Comparison of ENCODE assay signal across 19 mouse cellular contexts in genomic region chr11:78950365-78950764, GRCm38 (mm10). TPM values are rescaled to one million over a fixed set of nuclear protein-coding genes. Genes with fewer than 3 reads are reported as not detected.
DNase-seq lines count a peak whose midpoint lies in the region; ATAC-seq lines count a peak whose summit lies in the region.
"Had no signal": no experiment of that assay in that cellular context is flagged by ENCODE, and none has a peak within 500 bp of the region (broad histone marks: within the 10 kb centered on the region; RNA-seq: fewer than 3 reads in every experiment).

No protein-coding gene starts in this region.

- no peak overlapping the region for H3K4me3 ChIP-seq in intestine, embryonic 15.5 days (replicated peaks)
- no peak overlapping the region for H3K4me3 ChIP-seq in hindbrain, embryonic 13.5 days
- H3K4me3 ChIP-seq: heart, embryonic 12.5 days; layer of hippocampus, adult 2 months; limb, embryonic 15.5 days; stomach, embryonic 15.5 days had no signal

- DNase-seq in lung, adult 18-20 months = peak; percentile 29 to 30
- no peak for DNase-seq in lung, postnatal 25 days (ENCODE audit: low spot score)
- DNase-seq in adipocyte (ENCODE audit: low spot score) = peak; percentile 94
- peak; percentile 67 to 81 for DNase-seq in adrenal gland, postnatal 36 days
- peak; percentile 38 to 47 for DNase-seq in lung, postnatal 4 days
- DNase-seq: cerebellum, adult 9-11 months; embryo, embryonic 11 days; gastrocnemius, postnatal 25 days; heart, postnatal 4 days; midbrain, embryonic 14.5 days had no signal

- no peaks in the 10 kb centered on the region for H3K36me3 ChIP-seq in intestine, embryonic 15.5 days
- H3K36me3 ChIP-seq in hindbrain, embryonic 13.5 days = no peaks in the 10 kb centered on the region
- H3K36me3 ChIP-seq: heart, embryonic 12.5 days; limb, embryonic 15.5 days; stomach, embryonic 15.5 days had no signal

- no peak overlapping the region for H3K4me2 ChIP-seq in intestine, embryonic 15.5 days (replicated peaks)
- H3K4me2 ChIP-seq in hindbrain, embryonic 13.5 days = no peak overlapping the region
- H3K4me2 ChIP-seq: heart, embryonic 12.5 days; limb, embryonic 15.5 days; stomach, embryonic 15.5 days had no signal

- ATAC-seq in intestine, embryonic 15.5 days = no peak
- ATAC-seq in inflammation-experienced regulatory T-cells, adult 6 months = no peak
- no peak for ATAC-seq in hindbrain, embryonic 13.5 days (ENCODE audit: low FRiP score)
- ATAC-seq: CD4-positive, CD25-positive, alpha-beta regulatory T cell, adult 4 months had no signal

- H3K9ac ChIP-seq in intestine, embryonic 15.5 days = no peak overlapping the region
- no peak overlapping the region for H3K9ac ChIP-seq in hindbrain, embryonic 13.5 days
- H3K9ac ChIP-seq: heart, embryonic 12.5 days; limb, embryonic 15.5 days; stomach, embryonic 15.5 days had no signal

- H3K27ac ChIP-seq in intestine, embryonic 15.5 days = no peak overlapping the region
- no peak overlapping the region for H3K27ac ChIP-seq in hindbrain, embryonic 13.5 days
- H3K27ac ChIP-seq: layer of hippocampus, adult 2 months; limb, embryonic 15.5 days; stomach, embryonic 15.5 days had no signal

- 75% methylated on average over 8 of the region's 8 CpGs for WGBS in intestine, embryonic 15.5 days
- 87% methylated on average over 8 of the region's 8 CpGs for WGBS in hindbrain, embryonic 13.5 days

- peaks cover 7% of the 10 kb centered on the region for H3K27me3 ChIP-seq in intestine, embryonic 15.5 days (replicated peaks)
- H3K27me3 ChIP-seq in hindbrain, embryonic 13.5 days = peaks cover 33% of the 10 kb centered on the region
- H3K27me3 ChIP-seq: stomach, embryonic 15.5 days had no signal

- no peaks in the 10 kb centered on the region for H3K9me3 ChIP-seq in intestine, embryonic 15.5 days
- no peaks in the 10 kb centered on the region for H3K9me3 ChIP-seq in hindbrain, embryonic 13.5 days
- H3K9me3 ChIP-seq: heart, embryonic 12.5 days; limb, embryonic 15.5 days; stomach, embryonic 15.5 days had no signal

- peaks cover 3% of the 10 kb centered on the region; the same call in 1 of the 2 replicates for H3K4me1 ChIP-seq in intestine, embryonic 15.5 days (replicated peaks)
- H3K4me1 ChIP-seq in hindbrain, embryonic 13.5 days (replicated peaks) = peaks cover 5% of the 10 kb centered on the region; the same call in 1 of the 2 replicates
- H3K4me1 ChIP-seq: stomach, embryonic 15.5 days had no signal

RNA-seq across cellular contexts. Expression of gene Nos2, which starts 29.8 kb away (rescaled TPM):
- 1 to 10 TPM in 1 of 2 experiments, under 1 TPM in 1; 0.89 to 1.8 TPM for total RNA-seq in adrenal gland, postnatal 36 days (2021)
- 1.1 TPM in 2 replicates for polyA plus RNA-seq in intestine, embryonic 15.5 days (2015; fragmentation: Nextera tagmentation; extraction: Ambion mirVana)
- not detected for polyA plus RNA-seq in inflammation-experienced regulatory T-cells, adult 6 months (2017; shearing (Covaris generic))
- 1.3 and 1.5 TPM in 2 replicates for polyA plus RNA-seq in hindbrain, embryonic 13.5 days (2015; fragmentation: Nextera tagmentation; extraction: Ambion mirVana)
- total RNA-seq: MEL had no signal
- polyA plus RNA-seq: CD4-positive, CD25-positive, alpha-beta regulatory T cell, adult 4 months had no signal

RNA-seq across cellular contexts. Expression of gene Lgals9, which starts 34.4 kb away (rescaled TPM):
- 10 to 100 TPM; 21.6 to 27.1 TPM for total RNA-seq in adrenal gland, postnatal 36 days (2021)
- 71.1 and 73.1 TPM in 2 replicates for polyA plus RNA-seq in intestine, embryonic 15.5 days (2015; fragmentation: Nextera tagmentation; extraction: Ambion mirVana)
- 100 to 1,000 TPM; 166 to 316 (median 259) TPM for polyA plus RNA-seq in inflammation-experienced regulatory T-cells, adult 6 months (2017; shearing (Covaris generic))
- 10.6 and 12.3 TPM in 2 replicates for polyA plus RNA-seq in hindbrain, embryonic 13.5 days (2015; fragmentation: Nextera tagmentation; extraction: Ambion mirVana)
